Mouse (Mus musculus): Measurements from ENCODE around the gene Efcab11. TPM values are rescaled to one million over a fixed set of nuclear protein-coding genes. Genes with fewer than 3 reads are reported as not detected.
A peak's percentile ranks its signal among the peaks of the same experiment; 100 is the strongest.

Gene Efcab11
- polyA plus RNA-seq, 1 experiment from 2014 or later: 18.6 TPM

DNA sequence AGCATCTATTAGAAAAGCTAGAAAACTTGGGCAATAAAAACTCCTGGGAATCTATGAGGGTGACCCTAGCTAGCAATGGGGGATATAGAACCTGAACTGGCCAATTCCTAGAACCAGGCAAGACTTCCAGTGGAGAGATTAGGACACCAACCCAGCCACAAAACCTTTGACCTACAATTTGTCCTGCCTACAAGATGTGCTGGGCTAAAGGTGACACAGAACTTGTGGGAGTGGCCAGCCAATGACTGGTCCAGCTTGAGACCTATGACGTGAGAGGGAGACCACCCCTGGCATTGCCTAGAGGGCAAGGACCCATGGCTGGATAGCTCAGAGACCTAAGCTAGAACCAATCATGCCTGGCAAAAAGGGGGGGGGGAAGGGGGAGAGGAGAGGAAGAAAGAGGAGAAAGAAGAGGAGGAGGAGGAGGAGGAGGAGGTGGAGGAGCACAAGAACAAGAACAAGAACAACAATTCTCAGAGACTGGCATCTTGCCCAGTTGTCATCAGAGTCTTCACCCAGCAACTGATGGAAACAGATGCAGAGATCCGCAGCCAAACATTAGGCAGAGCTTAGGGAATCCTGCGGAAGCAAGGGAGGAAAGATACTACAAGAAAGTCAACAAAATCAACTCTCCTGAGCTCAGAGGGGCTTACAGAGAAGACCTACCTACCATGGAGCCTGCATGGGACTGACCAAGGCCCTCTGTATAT is 24.7 kb downstream of the Efcab11 start:
- Histone ChIP-seq H3K27me3 (ENCODE audit: control insufficient read depth, insufficient read depth, low read length) (no peaks in the 10 kb centered on the region), H3K4me2 (ENCODE audit: low read depth) (no peak overlapping the region), H3K9ac (ENCODE audit: low read length) (no peak overlapping the region), H3K36me3 (ENCODE audit: control insufficient read depth, insufficient read depth, low read length) (no peaks in the 10 kb centered on the region), H3K4me3 (ENCODE audit: low read depth, low read length) (no peak overlapping the region), H3K27ac (ENCODE audit: low read depth, low read length) (no peak overlapping the region), H3K4me1 (ENCODE audit: control insufficient read depth, insufficient read depth, low read length) (no peaks in the 10 kb centered on the region), H3K9me3 (ENCODE audit: control insufficient read depth, low read length) (no peaks in the 10 kb centered on the region)
- DNase-seq (ENCODE audit: low spot score) (no peak), ATAC-seq (ENCODE audit: insufficient read depth, low FRiP score, low TSS enrichment) (no peak)
- WGBS: 83% methylated on average over 3 of the region's 3 CpGs

GRCm38 (mm10) chr12:99858664-99859063 is 25.6 kb downstream of the Efcab11 start:
- no peaks in the 10 kb centered on the region for H3K27me3 ChIP-seq (ENCODE audit: control insufficient read depth, insufficient read depth, low read length)
- no peaks in the 10 kb centered on the region for H3K9me3 ChIP-seq (ENCODE audit: control insufficient read depth, low read length)
- no peak overlapping the region for H3K9ac ChIP-seq (ENCODE audit: low read length)
- H3K36me3 ChIP-seq (ENCODE audit: control insufficient read depth, insufficient read depth, low read length): no peaks in the 10 kb centered on the region
- no peak for ATAC-seq (ENCODE audit: insufficient read depth, low FRiP score, low TSS enrichment)
- DNase-seq (ENCODE audit: low spot score): no peak
- H3K27ac ChIP-seq (ENCODE audit: low read depth, low read length): no peak overlapping the region
- 94% methylated on average over 5 of the region's 5 CpGs for WGBS
- no peak overlapping the region for H3K4me3 ChIP-seq (ENCODE audit: low read depth, low read length)
- no peaks in the 10 kb centered on the region for H3K4me1 ChIP-seq (ENCODE audit: control insufficient read depth, insufficient read depth, low read length)
- no peak overlapping the region for H3K4me2 ChIP-seq (ENCODE audit: low read depth)

GRCm38 (mm10) chr12:99856011-99856410 is 28.2 kb downstream of the Efcab11 start:
- ATAC-seq (ENCODE audit: insufficient read depth, low FRiP score, low TSS enrichment) (no peak), DNase-seq (ENCODE audit: low spot score) (no peak)
- WGBS: 84% methylated on average over 9 of the region's 9 CpGs

GRCm38 (mm10) chr12:99853323-99854258 is 30.6 kb downstream of the Efcab11 start:
- DNase-seq (ENCODE audit: low spot score) (no peak), ATAC-seq (ENCODE audit: insufficient read depth, low FRiP score, low TSS enrichment) (no peak)
- H3K4me1 ChIP-seq (ENCODE audit: control insufficient read depth, insufficient read depth, low read length): no peaks in the 10 kb centered on the region
- H3K36me3 ChIP-seq (ENCODE audit: control insufficient read depth, insufficient read depth, low read length): no peaks in the 10 kb centered on the region
- no peak overlapping the region for H3K27ac ChIP-seq (ENCODE audit: low read depth, low read length)
- no peak overlapping the region for H3K4me2 ChIP-seq (ENCODE audit: low read depth)
- no peaks in the 10 kb centered on the region for H3K9me3 ChIP-seq (ENCODE audit: control insufficient read depth, low read length)
- WGBS: 86% methylated on average over 14 of the region's 14 CpGs
- no peaks in the 10 kb centered on the region for H3K27me3 ChIP-seq (ENCODE audit: control insufficient read depth, insufficient read depth, low read length)
- H3K4me3 ChIP-seq (ENCODE audit: low read depth, low read length): no peak overlapping the region
- H3K9ac ChIP-seq (ENCODE audit: low read length): no peak overlapping the region

More at GRCm38 (mm10) chr12:99856011-99856410, 28.2 kb downstream of the Efcab11 start:
- H3K36me3 ChIP-seq (ENCODE audit: control insufficient read depth, insufficient read depth, low read length): no peaks in the 10 kb centered on the region
- H3K27ac ChIP-seq (ENCODE audit: low read depth, low read length): no peak overlapping the region
- no peak overlapping the region for H3K4me3 ChIP-seq (ENCODE audit: low read depth, low read length)
- H3K27me3 ChIP-seq (ENCODE audit: control insufficient read depth, insufficient read depth, low read length): no peaks in the 10 kb centered on the region
- no peaks in the 10 kb centered on the region for H3K4me1 ChIP-seq (ENCODE audit: control insufficient read depth, insufficient read depth, low read length)
- no peak overlapping the region for H3K9ac ChIP-seq (ENCODE audit: low read length)
- no peak overlapping the region for H3K4me2 ChIP-seq (ENCODE audit: low read depth)
- H3K9me3 ChIP-seq (ENCODE audit: control insufficient read depth, low read length): no peaks in the 10 kb centered on the region

DNA sequence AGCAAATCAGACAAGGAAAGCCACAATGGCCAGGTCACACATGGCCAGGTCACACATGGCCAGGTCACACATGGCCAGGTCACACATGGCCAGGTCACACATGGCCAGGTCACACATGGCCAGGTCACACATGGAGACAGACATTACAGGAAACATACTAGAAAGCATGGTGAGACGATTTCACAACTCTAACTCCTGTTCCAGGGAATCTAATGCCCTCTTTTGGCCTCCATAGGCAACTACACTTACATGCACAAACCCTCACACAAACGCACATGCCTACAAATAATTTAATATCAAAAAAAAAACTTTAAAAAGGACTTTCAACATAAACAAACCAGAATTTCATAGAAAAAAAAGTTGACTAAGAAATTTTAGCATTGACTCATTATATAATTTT is 34.2 kb downstream of the Efcab11 start:
- H3K9me3 ChIP-seq (ENCODE audit: control insufficient read depth, low read length): no peaks in the 10 kb centered on the region
- no peak overlapping the region for H3K4me2 ChIP-seq (ENCODE audit: low read depth)
- H3K9ac ChIP-seq (ENCODE audit: low read length): no peak overlapping the region
- H3K27ac ChIP-seq (ENCODE audit: low read depth, low read length): no peak overlapping the region
- H3K4me3 ChIP-seq (ENCODE audit: low read depth, low read length): no peak overlapping the region
- DNase-seq (ENCODE audit: low spot score): no peak
- no peaks in the 10 kb centered on the region for H3K27me3 ChIP-seq (ENCODE audit: control insufficient read depth, insufficient read depth, low read length)
- ATAC-seq (ENCODE audit: insufficient read depth, low FRiP score, low TSS enrichment): no peak
- WGBS: 84% methylated on average over 2 of the region's 2 CpGs
- no peaks in the 10 kb centered on the region for H3K36me3 ChIP-seq (ENCODE audit: control insufficient read depth, insufficient read depth, low read length)
- H3K4me1 ChIP-seq (ENCODE audit: control insufficient read depth, insufficient read depth, low read length): 0 out of 2 replicates have a peak, but pooled peaks cover 3% of the 10 kb centered on the region

GRCm38 (mm10) chr12:99844951-99845350 is 39.3 kb downstream of the Efcab11 start:
- H3K27ac ChIP-seq (ENCODE audit: low read depth, low read length): no peak overlapping the region
- no peaks in the 10 kb centered on the region for H3K9me3 ChIP-seq (ENCODE audit: control insufficient read depth, low read length)
- 90% methylated on average over 8 of the region's 8 CpGs for WGBS
- H3K4me2 ChIP-seq (ENCODE audit: low read depth): no peak overlapping the region
- DNase-seq (ENCODE audit: low spot score) (no peak), ATAC-seq (ENCODE audit: insufficient read depth, low FRiP score, low TSS enrichment) (no peak)
- no peaks in the 10 kb centered on the region for H3K36me3 ChIP-seq (ENCODE audit: control insufficient read depth, insufficient read depth, low read length)
- H3K4me3 ChIP-seq (ENCODE audit: low read depth, low read length): no peak overlapping the region
- H3K4me1 ChIP-seq (ENCODE audit: control insufficient read depth, insufficient read depth, low read length): 0 out of 2 replicates have a peak, but pooled peaks cover 3% of the 10 kb centered on the region
- H3K9ac ChIP-seq (ENCODE audit: low read length): no peak overlapping the region
- H3K27me3 ChIP-seq (ENCODE audit: control insufficient read depth, insufficient read depth, low read length): no peaks in the 10 kb centered on the region

- DNase-seq (ENCODE audit: low spot score): peak; percentile 31
- Histone ChIP-seq H3K4me3 (ENCODE audit: low read depth, low read length) (no peak overlapping the region), H3K9me3 (ENCODE audit: control insufficient read depth, low read length) (no peaks in the 10 kb centered on the region), H3K27me3 (ENCODE audit: control insufficient read depth, insufficient read depth, low read length) (no peaks in the 10 kb centered on the region), H3K4me1 (ENCODE audit: control insufficient read depth, insufficient read depth, low read length) (peaks cover 8% of the 10 kb centered on the region), H3K27ac (ENCODE audit: low read depth, low read length) (no peak overlapping the region), H3K36me3 (ENCODE audit: control insufficient read depth, insufficient read depth, low read length) (no peaks in the 10 kb centered on the region), H3K4me2 (ENCODE audit: low read depth) (no peak overlapping the region), H3K9ac (ENCODE audit: low read length) (no peak overlapping the region)
- no peak for ATAC-seq (ENCODE audit: insufficient read depth, low FRiP score, low TSS enrichment)
- 93% methylated on average over 14 of the region's 14 CpGs for WGBS
These were observed 45.5 kb downstream of the Efcab11 start for GRCm38 (mm10) chr12:99838703-99839102.

DNA sequence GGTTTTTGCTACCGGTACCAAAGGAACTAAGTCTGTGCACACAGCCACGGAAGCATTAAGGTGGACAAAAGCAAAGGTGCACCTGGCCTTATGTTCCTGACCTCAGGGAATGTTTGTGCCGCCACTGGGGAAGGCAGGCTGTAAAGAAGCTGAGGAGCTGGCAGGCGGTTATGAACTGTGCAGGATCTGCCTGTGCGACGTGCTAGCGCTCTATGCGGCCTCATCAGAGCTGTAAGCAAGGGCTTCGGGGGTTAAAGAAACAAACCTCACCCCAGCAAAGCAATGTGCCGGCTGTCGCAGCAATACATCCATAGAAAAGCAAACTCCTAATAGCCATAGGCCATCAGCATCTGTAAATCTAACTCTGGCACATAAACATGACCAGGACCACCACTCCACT is 46.1 kb downstream of the Efcab11 start:
- no peak overlapping the region for H3K9ac ChIP-seq (ENCODE audit: low read length)
- no peaks in the 10 kb centered on the region for H3K27me3 ChIP-seq (ENCODE audit: control insufficient read depth, insufficient read depth, low read length)
- WGBS: 63% methylated on average over 11 of the region's 11 CpGs
- peaks cover 8% of the 10 kb centered on the region for H3K4me1 ChIP-seq (ENCODE audit: control insufficient read depth, insufficient read depth, low read length)
- H3K4me2 ChIP-seq (ENCODE audit: low read depth): no peak overlapping the region
- no peak for ATAC-seq (ENCODE audit: insufficient read depth, low FRiP score, low TSS enrichment)
- H3K27ac ChIP-seq (ENCODE audit: low read depth, low read length): no peak overlapping the region
- H3K9me3 ChIP-seq (ENCODE audit: control insufficient read depth, low read length): no peaks in the 10 kb centered on the region
- no peaks in the 10 kb centered on the region for H3K36me3 ChIP-seq (ENCODE audit: control insufficient read depth, insufficient read depth, low read length)
- H3K4me3 ChIP-seq (ENCODE audit: low read depth, low read length): no peak overlapping the region
- no peak for DNase-seq (ENCODE audit: low spot score)

Data from neural tube, embryonic 11.5 days (tissue).